Mouse (Mus musculus): ENCODE results near the gene Bdh1.

GRCm38 (mm10) chr16:31444521-31444920, 22.4 kb downstream of the Bdh1 start:
- TF ChIP-seq POLR2A (IDR thresholded peaks at IDR 0.05; ENCODE audit: insufficient read depth, low read depth, low read length): no peak
- no peak for TF ChIP-seq CTCF (IDR thresholded peaks at IDR 0.05)
